Mouse (Mus musculus) mesoderm, embryonic 11.5 days (tissue): Measurements from ENCODE around the gene Tmem132c.
A peak's percentile ranks its signal among the peaks of the same experiment; 100 is the strongest.
"Not testable (repeated sequence)": the region's sequence is repeated elsewhere in the genome, so short reads cannot be mapped to it uniquely, and the experiment has no call there.

ENCODE experiments used
- DNase-seq: peaks from one replicate; pipeline ENCODE4 v3.0.0-alpha.2; 2012; ENCODE audit warnings: low read depth, low spot score

Tmem132c gene

GRCm38 (mm10) chr5:127341158-127341557, 99.5 kb downstream of the Tmem132c start:
- no peak for DNase-seq

DNA sequence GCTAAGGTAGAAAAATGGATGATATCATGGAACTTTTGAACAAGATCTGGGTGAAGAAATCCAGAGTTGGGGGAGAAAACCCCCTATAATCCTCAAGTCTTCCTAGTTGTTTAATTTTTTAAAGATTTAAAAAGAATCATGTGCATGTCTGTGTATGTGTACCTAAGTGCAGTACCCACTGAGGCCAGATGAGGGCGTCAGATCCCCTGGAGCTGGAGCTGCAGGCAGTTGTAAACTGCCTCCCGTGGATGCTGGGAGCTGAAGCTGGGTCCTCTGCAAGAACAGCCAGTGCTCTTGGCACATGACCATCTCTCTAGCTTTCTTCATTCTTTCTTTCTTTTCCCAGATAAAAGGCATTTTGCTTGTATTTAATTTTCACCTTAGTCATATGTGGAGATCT, 103.1 kb downstream of the Tmem132c start:
- no peak for DNase-seq

GRCm38 (mm10) chr5:127346364-127346763, 104.8 kb downstream of the Tmem132c start:
- no peak for DNase-seq

DNA sequence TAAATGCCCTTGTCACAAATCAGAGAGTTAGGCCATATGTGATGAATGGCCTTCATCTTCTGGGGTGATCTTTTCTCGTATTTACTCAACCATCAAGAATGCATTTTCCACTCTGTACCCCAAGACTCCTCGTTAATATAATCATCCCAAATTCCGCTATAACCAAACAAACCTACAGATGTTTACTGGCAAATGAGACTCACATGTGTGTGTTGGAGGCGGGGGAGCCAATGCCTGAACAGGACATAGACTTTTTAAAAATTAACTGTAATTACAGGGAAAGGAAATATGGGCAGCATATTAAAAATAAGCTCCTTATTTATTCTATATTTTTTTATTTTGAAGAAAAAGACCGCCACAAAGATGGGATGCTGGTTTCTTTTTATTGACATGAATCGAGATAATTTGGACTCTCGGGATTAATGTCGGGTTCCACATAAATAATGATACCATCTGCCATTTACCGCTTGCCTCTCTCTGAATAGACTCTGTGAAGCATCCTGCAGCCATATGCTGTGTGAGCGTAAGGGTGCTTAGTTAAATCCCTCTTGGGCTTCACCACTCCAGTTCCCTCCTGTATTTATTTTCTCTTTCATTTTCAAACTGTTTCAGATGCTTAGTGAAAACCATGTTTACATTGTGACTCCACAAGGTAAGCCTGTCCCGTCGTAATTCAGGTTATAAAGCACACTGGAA, 105.6 kb downstream of the Tmem132c start:
- no peak for DNase-seq

- no peak for DNase-seq
Observed at GRCm38 (mm10) chr5:127349221-127350065, 107.8 kb downstream of the Tmem132c start.

- peak; percentile 43 for DNase-seq
Observed at GRCm38 (mm10) chr5:127353002-127353401, 111.4 kb downstream of the Tmem132c start.

DNA sequence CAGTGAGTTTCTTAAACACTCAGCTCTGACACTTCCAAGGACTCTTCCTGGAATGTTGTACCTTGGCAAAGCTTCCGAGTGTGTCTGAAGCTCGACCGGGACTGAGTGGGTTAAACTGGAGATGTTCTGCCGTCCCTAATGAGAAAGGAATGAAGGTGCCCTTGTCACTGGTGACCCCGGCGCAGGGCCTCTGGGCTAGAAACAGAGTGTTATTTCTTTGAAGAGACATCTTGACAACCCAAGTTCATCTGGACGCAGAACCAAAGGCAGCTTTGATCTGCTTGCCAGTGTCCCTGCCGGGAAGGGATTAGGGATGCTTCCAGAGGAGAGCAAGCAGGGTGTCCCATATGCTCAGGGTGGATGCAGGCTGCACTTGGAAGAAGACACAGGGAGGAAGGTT, 114.2 kb downstream of the Tmem132c start:
- peak; percentile 42 for DNase-seq

GRCm38 (mm10) chr5:127357878-127358277, 116.3 kb downstream of the Tmem132c start:
- DNase-seq, result not testable (repeated sequence)

DNA sequence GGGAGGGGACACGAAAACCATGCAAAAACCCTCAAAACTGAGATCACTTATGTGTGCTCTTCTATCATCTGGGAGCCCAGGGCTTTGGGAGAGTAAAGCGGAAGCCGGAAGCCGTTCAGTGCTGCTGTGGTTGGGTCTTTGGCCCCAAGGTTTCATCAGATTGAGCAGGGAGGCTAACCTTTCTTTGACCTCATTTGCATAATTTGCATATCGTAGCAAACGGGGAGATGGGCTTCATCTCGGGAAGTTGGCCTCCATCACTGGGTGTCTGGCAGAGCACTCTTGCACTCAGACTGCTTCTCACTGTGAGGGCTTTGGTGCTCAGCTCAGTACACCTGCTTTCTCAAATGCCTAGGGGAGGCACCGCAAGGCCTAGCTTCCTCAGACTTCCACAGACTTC, 119.5 kb downstream of the Tmem132c start:
- no peak for DNase-seq

- no peak for DNase-seq
Observed at GRCm38 (mm10) chr5:127365061-127365460, 123.5 kb downstream of the Tmem132c start.

- no peak for DNase-seq
Observed at GRCm38 (mm10) chr5:127368191-127368590, 126.6 kb downstream of the Tmem132c start.

GRCm38 (mm10) chr5:127369812-127370211, 128.2 kb downstream of the Tmem132c start:
- DNase-seq, result no peak

DNA sequence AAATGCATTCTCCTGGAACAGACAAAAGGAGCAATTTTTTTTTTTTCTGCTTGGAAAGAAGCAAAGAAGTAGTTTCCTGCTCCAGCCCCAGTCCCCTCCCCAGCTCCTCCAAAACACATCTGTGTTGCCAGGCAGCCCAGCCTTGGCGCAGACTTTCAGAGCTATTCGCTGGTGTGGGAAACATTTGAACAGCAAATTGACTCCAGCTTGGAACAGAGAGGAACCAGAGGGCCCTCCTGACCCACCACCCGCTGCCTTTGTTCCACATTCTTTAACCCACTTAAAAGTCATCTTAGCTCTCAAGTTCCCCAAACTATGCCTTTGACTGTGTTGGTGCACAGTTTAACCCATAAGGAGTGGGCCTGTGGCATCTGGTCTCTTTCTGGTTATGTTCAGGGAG, 128.9 kb downstream of the Tmem132c start:
- DNase-seq, result peak; percentile 78

- DNase-seq, result peak; percentile 57
Observed at GRCm38 (mm10) chr5:127374251-127374650, 132.6 kb downstream of the Tmem132c start.

DNA sequence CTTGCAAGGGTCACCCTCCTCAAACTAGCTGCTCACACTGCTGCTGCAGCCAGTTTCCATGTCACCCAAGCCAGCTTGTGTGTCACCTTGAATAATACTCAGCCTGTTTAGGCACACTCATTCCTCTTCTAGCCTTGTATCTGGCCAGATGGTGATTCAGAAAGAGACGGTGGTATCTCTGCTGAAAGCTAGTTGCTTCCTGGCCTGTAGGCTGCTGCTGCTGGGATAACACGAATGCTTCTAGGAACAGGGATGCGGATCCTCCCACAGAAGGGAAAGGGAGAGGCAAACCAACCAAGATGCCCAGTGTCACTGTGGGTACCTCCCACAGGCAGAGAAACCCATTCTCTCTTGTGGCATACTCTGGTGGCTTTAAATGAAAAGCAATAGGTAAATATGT, 134.0 kb downstream of the Tmem132c start:
- DNase-seq, result no peak

GRCm38 (mm10) chr5:127378521-127378920, 136.9 kb downstream of the Tmem132c start:
- no peak for DNase-seq

DNA sequence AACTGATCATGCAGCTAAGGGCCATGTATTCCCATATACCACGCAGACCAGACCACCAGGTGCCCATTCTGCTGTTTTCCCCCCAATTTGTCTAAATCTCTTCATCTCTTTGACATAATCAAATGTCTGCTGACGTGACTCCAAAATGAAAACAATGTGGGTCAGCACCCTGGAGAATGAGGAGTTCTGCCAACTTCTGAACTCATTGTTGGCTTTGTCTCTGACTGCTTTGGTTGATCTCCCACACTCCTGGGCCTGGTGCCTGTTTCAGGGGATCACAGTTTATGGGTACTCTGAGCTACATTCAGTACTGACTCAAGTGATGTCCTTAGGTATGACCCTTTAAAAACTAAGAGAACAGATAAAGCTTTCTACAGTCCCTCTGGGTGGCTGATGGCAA, 137.7 kb downstream of the Tmem132c start:
- no peak for DNase-seq

GRCm38 (mm10) chr5:127381216-127381615, 139.6 kb downstream of the Tmem132c start:
- DNase-seq, result no peak

DNA sequence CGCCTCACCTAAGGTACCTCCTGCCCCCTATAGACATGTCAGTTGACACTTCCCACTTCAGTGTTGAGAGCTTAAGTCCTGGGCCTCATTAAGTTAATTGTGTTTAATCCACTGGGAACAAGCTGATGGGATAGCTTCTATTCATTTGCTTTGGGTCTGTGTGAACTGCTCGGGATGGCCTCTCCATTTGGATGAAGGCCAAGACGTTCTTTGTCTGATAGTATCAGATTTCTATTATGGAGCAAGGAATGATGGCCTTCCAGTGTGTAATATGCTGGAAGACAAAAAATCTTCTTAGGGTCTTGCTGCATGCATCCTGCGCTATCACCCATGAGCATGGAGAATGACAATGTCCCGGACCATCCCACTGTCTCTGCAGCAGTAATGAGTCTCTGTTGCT, 141.0 kb downstream of the Tmem132c start:
- no peak for DNase-seq

- no peak for DNase-seq
Observed at GRCm38 (mm10) chr5:127391187-127391586, 149.6 kb downstream of the Tmem132c start.

DNA sequence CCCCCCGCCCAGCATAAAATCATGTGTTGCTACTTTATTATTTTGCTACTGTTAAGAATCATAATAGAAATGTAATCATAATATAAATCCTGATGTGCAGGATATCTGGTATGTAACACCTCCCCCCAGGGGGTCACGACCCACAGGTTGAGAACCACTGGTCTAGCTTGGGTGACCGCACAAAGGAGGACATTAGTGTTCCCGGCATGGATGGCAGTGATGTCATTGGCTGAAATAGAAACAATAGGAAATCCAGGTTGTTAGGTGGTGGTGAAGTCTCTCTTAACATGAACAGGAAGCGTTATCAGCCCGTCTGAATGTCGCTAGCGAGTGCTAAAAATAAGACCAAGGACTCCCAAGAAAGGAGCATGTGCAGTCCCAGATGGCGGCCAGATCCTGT, 155.3 kb downstream of the Tmem132c start:
- DNase-seq, result no peak

GRCm38 (mm10) chr5:127398010-127398409, 156.4 kb downstream of the Tmem132c start:
- DNase-seq, result peak; percentile 42
